Mouse (Mus musculus) MEL (cell line): ENCODE measurements around the gene Lman1l. TPM values are rescaled to one million over a fixed set of nuclear protein-coding genes. Genes with fewer than 3 reads are reported as not detected.

Experiments used
- DNase-seq: peaks from one replicate; pipeline ENCODE4 v3.0.0; 2011; ENCODE audit warnings: low read depth, low spot score
- H3K27ac ChIP-seq: 2 replicates; pipeline ENCODE4 v1.5.1; 2012; ENCODE audit warnings: low read depth, mild to moderate bottlenecking, control low read depth, low read length, moderate library complexity; ENCODE audit not compliant: control insufficient read depth
- H3K27me3 ChIP-seq, 2 experiments: fragments of 150-350 bp in 1 of 2; sonication (generic) in 1 of 2; 2 replicates each; pipeline ENCODE4 v1.6.1; 2012; ENCODE audit warnings: low read length in 2 of 2, mild to moderate bottlenecking in 2 of 2, improper control_type of control experiment in 1 of 2, moderate library complexity in 1 of 2; ENCODE audit not compliant: insufficient read depth in 2 of 2, control insufficient read depth in 1 of 2
- H3K36me3 ChIP-seq, 2 experiments: 2 replicates each; pipeline ENCODE4 v1.6.1; 2012 to 2014; ENCODE audit warnings: low read length in 2 of 2, improper control_type of control experiment in 1 of 2, inconsistent platforms in 1 of 2, mild to moderate bottlenecking in 1 of 2; ENCODE audit not compliant: insufficient read depth in 2 of 2, control insufficient read depth in 1 of 2
- H3K4me1 ChIP-seq, 2 experiments: fragments of 150-350 bp in 1 of 2; sonication (generic) in 1 of 2; 2 replicates each; pipeline ENCODE4 v1.6.1; 2012; ENCODE audit warnings: low read length in 2 of 2, improper control_type of control experiment in 1 of 2, mild to moderate bottlenecking in 1 of 2; ENCODE audit not compliant: insufficient read depth in 2 of 2, control insufficient read depth in 1 of 2
- H3K4me3 ChIP-seq, 2 experiments: fragments of 150-350 bp in 1 of 2; sonication (generic) in 1 of 2; 2 replicates each; pipeline ENCODE4 v1.5.1; 2012; ENCODE audit warnings: low read depth in 2 of 2, low read length in 2 of 2, mild to moderate bottlenecking in 2 of 2, moderate library complexity in 2 of 2, control low read depth in 1 of 2, improper control_type of control experiment in 1 of 2; ENCODE audit not compliant: control insufficient read depth in 1 of 2, insufficient read depth in 1 of 2
- H3K79me2 ChIP-seq: 2 replicates; pipeline ENCODE4 v1.6.1; 2012; ENCODE audit warnings: mild to moderate bottlenecking, low read length, moderate library complexity; ENCODE audit not compliant: control insufficient read depth, poor library complexity, insufficient read depth
- H3K9ac ChIP-seq: 2 replicates; pipeline ENCODE4 v1.6.1; 2012; ENCODE audit warnings: low read depth, mild to moderate bottlenecking, control low read depth, low read length, moderate library complexity; ENCODE audit not compliant: control insufficient read depth, poor library complexity, severe bottlenecking
- H3K9me3 ChIP-seq: fragments of 150-350 bp; sonication (generic); replicated peaks from 2 replicates; pipeline ENCODE4 v1.6.1; 2012; ENCODE audit warnings: mild to moderate bottlenecking, low read length, improper control_type of control experiment, moderate library complexity; ENCODE audit not compliant: insufficient read depth
- BHLHE40 ChIP-seq: IDR thresholded peaks from 2 replicates; pipeline ENCODE4 v1.6.1; 2012; ENCODE audit warnings: low read depth, mild to moderate bottlenecking, inconsistent platforms, low read length, improper control_type of control experiment, borderline replicate concordance
- CHD1 ChIP-seq: IDR thresholded peaks from 2 replicates; pipeline ENCODE4 v1.6.1; 2012; ENCODE audit warnings: low read depth, mild to moderate bottlenecking, inconsistent platforms, low read length, improper control_type of control experiment
- CTCF ChIP-seq, 3 experiments: IDR thresholded peaks in 2 of 3; conservative IDR thresholded peaks in 1 of 3; 2 replicates each; pipeline ENCODE4 v1.5.1; 2011 to 2012; ENCODE audit warnings: low read length in 3 of 3, low read depth in 2 of 3, mild to moderate bottlenecking in 2 of 3, improper control_type of control experiment in 1 of 3, inconsistent platforms in 1 of 3, mixed read lengths in 1 of 3, moderate library complexity in 1 of 3; ENCODE audit not compliant: control insufficient read depth in 1 of 3, insufficient read depth in 1 of 3, poor library complexity in 1 of 3, severe bottlenecking in 1 of 3
- EP300 ChIP-seq, 2 experiments: IDR thresholded peaks; 2 replicates each; pipeline ENCODE4 v1.6.1; 2011; ENCODE audit warnings: improper control_type of control experiment in 2 of 2, low read length in 2 of 2, low read depth in 1 of 2, mild to moderate bottlenecking in 1 of 2
- ETS1 ChIP-seq: IDR thresholded peaks from 2 replicates; pipeline ENCODE4 v1.6.1; 2012; ENCODE audit warnings: low read depth, mild to moderate bottlenecking, inconsistent platforms, low read length, improper control_type of control experiment, moderate library complexity
- GABPA ChIP-seq: IDR thresholded peaks from 2 replicates; pipeline ENCODE4 v1.6.1; 2012; ENCODE audit warnings: low read depth, mild to moderate bottlenecking, inconsistent platforms, low read length, improper control_type of control experiment, moderate library complexity
- GATA1 ChIP-seq: IDR thresholded peaks from 2 replicates; pipeline ENCODE4 v1.6.1; 2011; ENCODE audit warnings: low read depth, low read length, improper control_type of control experiment
- HCFC1 ChIP-seq: IDR thresholded peaks from 2 replicates; pipeline ENCODE4 v1.6.1; 2012; ENCODE audit warnings: low read depth, mild to moderate bottlenecking, inconsistent platforms, low read length, improper control_type of control experiment, moderate library complexity
- JUND ChIP-seq: IDR thresholded peaks from 2 replicates; pipeline ENCODE4 v1.6.1; 2011; ENCODE audit warnings: low read depth, mild to moderate bottlenecking, improper control_type of control experiment, low read length
- KAT2A ChIP-seq: conservative IDR thresholded peaks from 2 replicates; pipeline ENCODE4 v1.6.1; 2012; ENCODE audit warnings: low read depth, low read length, improper control_type of control experiment, inconsistent platforms
- MAZ ChIP-seq: IDR thresholded peaks from 2 replicates; pipeline ENCODE4 v1.6.1; 2012; ENCODE audit warnings: low read depth, mild to moderate bottlenecking, inconsistent platforms, low read length, improper control_type of control experiment
- MEF2A ChIP-seq: IDR thresholded peaks from 2 replicates; pipeline ENCODE4 v1.6.1; 2014; ENCODE audit warnings: low read depth, mild to moderate bottlenecking, inconsistent platforms, low read length, improper control_type of control experiment; ENCODE audit not compliant: poor library complexity, insufficient replicate concordance, severe bottlenecking; ENCODE audit errors: extremely low read depth
- MXI1 ChIP-seq: IDR thresholded peaks from 2 replicates; pipeline ENCODE4 v1.6.1; 2011; ENCODE audit warnings: mild to moderate bottlenecking, low read depth, low read length, improper control_type of control experiment
- MYB ChIP-seq: IDR thresholded peaks from 2 replicates; pipeline ENCODE4 v1.6.1; 2011; ENCODE audit warnings: mild to moderate bottlenecking, low read depth, low read length, improper control_type of control experiment
- NELFE ChIP-seq: IDR thresholded peaks from 2 replicates; pipeline ENCODE4 v1.6.1; 2011; ENCODE audit warnings: low read depth, low read length, improper control_type of control experiment
- POLR2AphosphoS2 ChIP-seq: IDR thresholded peaks from 2 replicates; pipeline ENCODE4 v1.6.1; 2011; ENCODE audit warnings: low read length, improper control_type of control experiment
- POLR2AphosphoS5 ChIP-seq: IDR thresholded peaks from 2 replicates; pipeline ENCODE4 v1.6.1; 2012; ENCODE audit warnings: low read depth, borderline replicate concordance, mild to moderate bottlenecking, inconsistent platforms, low read length, moderate library complexity, mixed read lengths
- RAD21 ChIP-seq: IDR thresholded peaks from 2 replicates; pipeline ENCODE4 v1.6.1; 2011; ENCODE audit warnings: mild to moderate bottlenecking, low read depth, low read length, improper control_type of control experiment
- RCOR1 ChIP-seq: IDR thresholded peaks from 2 replicates; pipeline ENCODE4 v1.6.1; 2012; ENCODE audit warnings: low read depth, mild to moderate bottlenecking, inconsistent platforms, low read length, improper control_type of control experiment
- SIN3A ChIP-seq: IDR thresholded peaks from 2 replicates; pipeline ENCODE4 v1.6.1; 2012; ENCODE audit warnings: low read length, improper control_type of control experiment, inconsistent platforms
- SMC3 ChIP-seq: IDR thresholded peaks from 2 replicates; pipeline ENCODE4 v1.6.1; 2011; ENCODE audit warnings: low read depth, low read length, improper control_type of control experiment
- TAL1 ChIP-seq: IDR thresholded peaks from 2 replicates; pipeline ENCODE4 v1.6.1; 2012; ENCODE audit warnings: mild to moderate bottlenecking, inconsistent platforms, low read length, moderate library complexity, mixed read lengths
- TBP ChIP-seq: IDR thresholded peaks from 2 replicates; pipeline ENCODE4 v1.8.0; 2011; ENCODE audit warnings: low read depth, low read length, improper control_type of control experiment
- TCF12 ChIP-seq: IDR thresholded peaks from 2 replicates; pipeline ENCODE4 v1.6.1; 2014; ENCODE audit warnings: low read depth, mild to moderate bottlenecking, inconsistent platforms, low read length, improper control_type of control experiment, moderate library complexity
- USF1 ChIP-seq: IDR thresholded peaks from 2 replicates; pipeline ENCODE4 v1.6.1; 2014; ENCODE audit warnings: low read depth, mild to moderate bottlenecking, inconsistent platforms, low read length, improper control_type of control experiment, moderate library complexity
- ZKSCAN1 ChIP-seq: IDR thresholded peaks from 2 replicates; pipeline ENCODE4 v1.6.1; 2012; ENCODE audit warnings: low read depth, mild to moderate bottlenecking, inconsistent platforms, low read length, improper control_type of control experiment, moderate library complexity
- ZMIZ1 ChIP-seq: IDR thresholded peaks from 2 replicates; pipeline ENCODE4 v1.6.1; 2012; ENCODE audit warnings: low read depth, mild to moderate bottlenecking, inconsistent platforms, low read length, improper control_type of control experiment, moderate library complexity
- ZNF384 ChIP-seq: IDR thresholded peaks from 2 replicates; pipeline ENCODE4 v1.6.1; 2012; ENCODE audit warnings: low read depth, mild to moderate bottlenecking, inconsistent platforms, low read length, improper control_type of control experiment
- polyA plus RNA-seq, 2 experiments: library from polyadenylated mRNA; stranded (reverse) in 1 of 2; unstranded in 1 of 2; fragments of >175 nt in 1 of 2; fragments of >200 nt in 1 of 2; gene quantifications; 2 replicates each; pipeline versions ENCODE4 v1.2.1 to v1.2.4; 2012; ENCODE audit warnings: low replicate concordance in 2 of 2, low read depth in 1 of 2; ENCODE audit not compliant: insufficient read length in 2 of 2, insufficient read depth in 1 of 2, missing spikeins in 1 of 2
- total RNA-seq: library from RNA; depleted of rRNA; stranded (reverse); fragments of 300-350 nt; gene quantifications from 2 replicates; pipeline ENCODE4 v1.2.3, GENCODE M21; 2012

The Lman1l gene
- total and polyA plus RNA-seq, 3 experiments, result 0.08 to 0.11 TPM; not detected in 1

- DNase-seq, result peak; percentile 17
- no peak overlapping the region for H3K9ac ChIP-seq
- no peak overlapping the region for H3K27ac ChIP-seq
- H3K36me3 ChIP-seq, result no peaks in the 10 kb centered on the region; a peak in 1 of 4 replicates
- H3K4me3 ChIP-seq, result no peak overlapping the region
- peaks cover 3% of the 10 kb centered on the region; the same call in 1 of the 2 replicates for H3K79me2 ChIP-seq
- H3K9me3 ChIP-seq, result no peaks in the 10 kb centered on the region
- peaks cover 0 to 5% of the 10 kb centered on the region in 2 experiments; a peak in 2 of 4 replicates for H3K4me1 ChIP-seq
- no peaks in the 10 kb centered on the region for H3K27me3 ChIP-seq
- TF ChIP-seq CTCF (IDR thresholded peaks at IDR 0.05 in 2 of 3, conservative IDR thresholded peaks at IDR 0.05 in 1 of 3; ENCODE audit: control insufficient read depth in 1 of 3, insufficient read depth in 1 of 3, low read depth in 2 of 3, low read length in 3 of 3, poor library complexity in 1 of 3, severe bottlenecking in 1 of 3) (peak in 1 of 3 experiments; percentile 20; a peak in 1 of 6 replicates), NELFE (no peak), RAD21 (peak; percentile 22), POLR2AphosphoS5 (no peak), ETS1 (no peak), MAZ (no peak), ZKSCAN1 (no peak), GABPA (no peak), USF1 (no peak), ZMIZ1 (no peak), SMC3 (0 out of 2 replicates have a peak, but pooled peaks have one; percentile 5), TBP (no peak)
These were observed 29.8 kb downstream of the Lman1l start for GRCm38 (mm10) chr9:57590726-57591125.

GRCm38 (mm10) chr9:57589224-57590126 lies 31.1 kb downstream of the Lman1l start, which contains the start of gene Ulk3:
TSS of gene Ulk3 (plus strand) at chr9:57589452.
- peaks cover 0 to 5% of the 10 kb centered on the region in 2 experiments; a peak in 2 of 4 replicates for H3K4me1 ChIP-seq
- peak within 1 kb of the TSS; percentile 84 for H3K9ac ChIP-seq
- DNase-seq, result peak; percentile 82
- H3K9me3 ChIP-seq, result no peaks in the 10 kb centered on the region
- peak within 1 kb of the TSS; percentile 30 for H3K27ac ChIP-seq
- peak within 1 kb of the TSS; percentile 59 to 93 for H3K4me3 ChIP-seq
- H3K79me2 ChIP-seq, result peaks cover 3% of the 10 kb centered on the region; the same call in 1 of the 2 replicates
- peaks cover 0 to 1% of the 10 kb centered on the region in 2 experiments; a peak in 2 of 4 replicates for H3K36me3 ChIP-seq
- no peaks in the 10 kb centered on the region for H3K27me3 ChIP-seq
- TF ChIP-seq MEF2A (no peak), MYB (no peak), EP300 (IDR thresholded peaks at IDR 0.05; ENCODE audit: low read depth in 1 of 2, low read length in 2 of 2) (no peak), SIN3A (peak; percentile 74), RCOR1 (no peak), POLR2AphosphoS5 (no peak), GATA1 (no peak), JUND (no peak), ZNF384 (no peak), USF1 (no peak), RAD21 (no peak; the same call in 1 of the 2 replicates), MXI1 (peak; percentile 79), CHD1 (no peak), MAZ (peak; percentile 70; the same call in 1 of the 2 replicates), POLR2AphosphoS2 (peak; percentile 64; the same call in 1 of the 2 replicates), KAT2A (no peak), TAL1 (no peak), HCFC1 (peak; percentile 62), BHLHE40 (no peak), TCF12 (peak; percentile 40), ZMIZ1 (peak; percentile 73; the same call in 1 of the 2 replicates), NELFE (peak; percentile 73)
